ENCODE assay signal across 26 mouse cellular contexts in the genomic region with DNA sequence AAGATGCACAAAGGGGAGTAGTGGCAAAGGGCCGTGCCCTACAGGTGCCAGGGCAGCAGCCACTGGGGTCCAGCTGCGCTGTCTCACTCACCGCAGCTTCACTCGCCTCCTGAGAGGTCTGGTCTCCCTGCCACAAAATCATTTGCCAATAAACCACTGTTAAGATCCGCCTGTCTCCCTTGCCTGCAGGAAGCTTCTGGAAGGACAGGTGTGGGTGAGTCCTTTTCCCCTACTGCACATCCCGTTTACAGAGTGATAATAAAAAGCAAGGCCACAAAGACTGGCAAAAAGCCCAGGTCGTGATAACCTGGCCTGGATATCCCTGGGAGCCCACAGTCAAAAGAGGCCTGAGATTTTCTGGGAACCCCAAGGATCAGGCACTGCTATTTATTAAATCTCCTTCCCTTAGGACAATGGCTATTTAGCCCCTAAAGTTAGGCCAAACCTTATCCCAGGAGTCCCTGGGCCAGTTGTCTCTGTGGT. TPM values are rescaled to one million over a fixed set of nuclear protein-coding genes. Genes with fewer than 3 reads are reported as not detected.
DNase-seq lines count a peak whose midpoint lies in the region; ATAC-seq lines count a peak whose summit lies in the region.
"Had no signal": no experiment of that assay in that cellular context is flagged by ENCODE, and none has a peak within 500 bp of the region (broad histone marks: within the 10 kb centered on the region; RNA-seq: fewer than 3 reads in every experiment).

No protein-coding gene starts in this region.

- no peak overlapping the region for H3K4me2 ChIP-seq in heart, embryonic 11.5 days
- H3K4me2 ChIP-seq: embryonic facial prominence, embryonic 15.5 days; hindbrain, embryonic 15.5 days had no signal

- H3K4me3 ChIP-seq in heart, embryonic 11.5 days (ENCODE audit: low read depth, low read length) = no peak overlapping the region
- H3K4me3 ChIP-seq: embryonic facial prominence, embryonic 15.5 days; erythroblast, embryonic 14.5 days; forebrain, embryonic 10.5 days; gastrocnemius, adult 2 months; hindbrain, embryonic 10.5 days; hindbrain, embryonic 15.5 days had no signal

- H3K27ac ChIP-seq in heart, embryonic 11.5 days (ENCODE audit: low read depth, low read length) = no peak overlapping the region
- H3K27ac ChIP-seq: embryonic facial prominence, embryonic 15.5 days; gastrocnemius, adult 2 months; hindbrain, embryonic 10.5 days; hindbrain, embryonic 15.5 days had no signal

- peak; percentile 17 for DNase-seq in cerebellum, adult 9-11 months
- DNase-seq in cerebellum, adult 18-20 months = no peak
- peak; percentile 17 to 30 for DNase-seq in heart, adult 9 months (ENCODE audit: low spot score in 2 of 2)
- peak; percentile 44 for DNase-seq in ovary, postnatal 36 days (ENCODE audit: low spot score)
- no peak for DNase-seq in ovary, postnatal 10 days (ENCODE audit: low spot score)
- DNase-seq in adrenal gland, postnatal 36 days = peak; percentile 46 to 51
- DNase-seq in lung, postnatal 4 days = no peak
- DNase-seq: cerebellum, adult 2 months; cerebellum, postnatal 14 days; embryo, embryonic 11 days; gastrocnemius, adult 2 months; gastrocnemius, postnatal 25 days; heart, postnatal 10 days; kidney, adult 8-10 months had no signal

- H3K27me3 ChIP-seq in heart, embryonic 11.5 days (ENCODE audit: control insufficient read depth, insufficient read depth, low read length) = peaks cover 3% of the 10 kb centered on the region; the same call in 1 of the 2 replicates
- H3K27me3 ChIP-seq: embryonic facial prominence, embryonic 15.5 days; hindbrain, embryonic 15.5 days had no signal

- 71% methylated on average over 7 of the region's 7 CpGs for WGBS in heart, embryonic 11.5 days (ENCODE audit: insufficient replicate concordance)

- no peak for ATAC-seq in heart, embryonic 11.5 days (replicated peaks; ENCODE audit: insufficient number of reproducible peaks, low FRiP score, low TSS enrichment)
- ATAC-seq: forebrain, embryonic 14.5 days; intestine, embryonic 16.5 days had no signal

- no peaks in the 10 kb centered on the region for H3K9me3 ChIP-seq in heart, embryonic 11.5 days (replicated peaks; ENCODE audit: control insufficient read depth, low read length)
- H3K9me3 ChIP-seq: embryonic facial prominence, embryonic 15.5 days; forebrain, embryonic 10.5 days; hindbrain, embryonic 10.5 days; hindbrain, embryonic 15.5 days had no signal

- H3K9ac ChIP-seq in heart, embryonic 11.5 days (ENCODE audit: low read depth, low read length) = no peak overlapping the region
- H3K9ac ChIP-seq: embryonic facial prominence, embryonic 15.5 days; hindbrain, embryonic 15.5 days had no signal

- H3K36me3 ChIP-seq in heart, embryonic 11.5 days (ENCODE audit: control insufficient read depth, insufficient read depth, low read length) = no peaks in the 10 kb centered on the region
- H3K36me3 ChIP-seq: embryonic facial prominence, embryonic 15.5 days had no signal

- H3K4me1 ChIP-seq in heart, embryonic 11.5 days (ENCODE audit: control insufficient read depth, insufficient read depth, low read length) = peaks cover 7% of the 10 kb centered on the region
- H3K4me1 ChIP-seq: embryonic facial prominence, embryonic 15.5 days; forebrain, embryonic 10.5 days; hindbrain, embryonic 10.5 days; hindbrain, embryonic 15.5 days had no signal

RNA-seq across cellular contexts. Expression of gene Aqp12, which starts 6.0 kb away (rescaled TPM):
- not detected in 2 replicates for polyA plus RNA-seq in heart, embryonic 11.5 days (2014; fragmentation: Nextera tagmentation; extraction: Ambion mirVana)
- total RNA-seq in adrenal gland, postnatal 36 days (2021) = not detected
- total RNA-seq: CH12.LX; common myeloid progenitor, adult 5-6 weeks; gastrocnemius, adult 2 months; gastrocnemius, postnatal 25 days; granulocyte monocyte progenitor cell, adult 5-6 weeks; heart, postnatal 10 days had no signal
- polyA plus RNA-seq: cerebellum, adult 2 months; embryonic facial prominence, embryonic 11.5 days; embryonic facial prominence, embryonic 15.5 days; erythroblast, embryonic 14.5 days; forebrain, embryonic 10.5 days; forebrain, embryonic 14.5 days; hindbrain, embryonic 10.5 days; hindbrain, embryonic 15.5 days had no signal

Comparison
In these comparisons a context has a peak if more than half of its experiments do, and no peak if none do; other contexts are left out.
1. DNase-seq: peak in cerebellum, adult 9-11 months (single experiment), heart, adult 9 months (2 of 2), ovary, postnatal 36 days (single experiment) and adrenal gland, postnatal 36 days (2 of 2); none in cerebellum, adult 18-20 months (0 of 2), ovary, postnatal 10 days (single experiment) and lung, postnatal 4 days (0 of 2).